Mouse (Mus musculus) thymus, postnatal 0 days (tissue): ENCODE measurements around the gene Cab39l. TPM values are rescaled to one million over a fixed set of nuclear protein-coding genes. Genes with fewer than 3 reads are reported as not detected.
"Not testable (repeated sequence)": the region's sequence is repeated elsewhere in the genome, so short reads cannot be mapped to it uniquely, and the experiment has no call there.

Source experiments
- DNase-seq: peaks from one replicate; pipeline ENCODE4 v3.0.0-alpha.2; 2015; ENCODE audit warnings: low spot score
- polyA plus RNA-seq: library from polyadenylated mRNA; unstranded; fragments of >200 nt; fragmentation: Nextera tagmentation; extraction: Ambion mirVana; gene quantifications from 2 replicates; pipeline ENCODE4 v1.2.1, GENCODE M21; 2015

Gene Cab39l
- 29.3 and 31.8 TPM in 2 replicates for polyA plus RNA-seq

DNA sequence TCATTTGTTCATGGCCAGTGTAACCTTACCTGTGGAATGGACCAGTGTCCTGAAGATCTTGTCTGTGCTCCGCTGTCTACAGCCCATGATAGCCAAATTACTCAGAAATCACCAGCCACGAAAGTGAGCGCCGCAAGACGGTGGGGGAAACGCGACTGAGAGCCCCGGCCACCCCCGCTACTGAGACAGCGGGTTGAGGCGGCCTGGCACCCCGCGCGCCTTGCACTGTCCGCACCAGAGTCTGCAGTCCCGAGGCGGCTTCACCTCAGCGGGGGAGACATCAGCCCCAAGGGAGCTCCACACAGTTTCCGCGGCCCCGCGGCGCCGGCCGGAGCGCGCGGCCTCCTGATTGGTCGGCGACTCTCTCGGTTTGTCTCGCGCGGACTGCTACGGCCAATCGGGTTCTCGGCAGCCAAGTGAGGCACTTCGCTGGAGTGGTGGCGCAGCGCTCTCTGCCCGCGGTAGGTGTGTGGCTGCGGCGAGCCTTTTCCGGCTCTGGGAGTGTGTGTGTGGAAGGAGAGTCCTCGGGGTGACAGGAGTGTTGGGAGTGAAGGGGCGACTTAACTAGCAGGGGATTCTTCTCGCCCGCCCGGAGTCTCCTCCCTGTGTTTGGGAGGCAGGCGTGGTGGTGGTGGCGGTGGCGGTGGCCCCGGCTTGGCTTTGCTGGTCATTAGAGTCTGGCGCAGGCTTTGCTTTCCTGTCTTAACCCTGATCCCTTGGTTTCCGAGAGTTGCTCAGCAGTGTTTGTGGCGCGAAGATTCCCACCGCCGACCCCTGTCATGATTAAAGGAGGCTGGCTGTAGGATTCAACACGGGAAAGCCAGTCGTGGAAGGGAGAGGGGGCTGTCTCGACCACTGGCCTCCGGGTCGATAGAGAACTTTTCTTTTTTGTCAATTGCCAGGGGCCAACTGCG is at the start of gene Cab39l, which contains the start of gene Setdb2:
Gene Cab39l (plus strand): TSS at position 415 of the 914 bp plus-strand sequence.
Gene Setdb2 (minus strand): TSS at position 327 of the 914 bp plus-strand sequence.
- DNase-seq: peak; percentile 96

DNA sequence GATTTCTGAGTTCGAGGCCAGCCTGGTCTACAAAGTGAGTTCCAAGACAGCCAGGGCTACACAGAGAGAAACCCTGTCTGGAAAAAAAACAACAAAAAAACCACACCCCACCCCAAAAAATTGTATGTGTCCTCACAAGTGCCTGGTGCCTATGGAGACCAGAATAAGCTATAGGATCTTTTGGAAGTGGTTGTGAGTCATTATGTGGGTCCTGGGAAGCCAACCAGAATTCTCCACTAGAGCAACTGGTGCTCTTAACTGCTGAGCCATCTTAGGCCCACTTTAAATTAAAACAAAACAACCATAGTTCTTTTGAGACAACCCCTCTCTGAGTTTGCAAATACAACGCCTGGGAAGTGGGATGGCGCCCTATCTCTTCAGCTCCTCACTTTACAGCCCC is 45.5 kb upstream of the Cab39l start, which contains the start of gene Phf11c:
Gene Phf11c (minus strand): TSS at position 101 of the 400 bp plus-strand sequence.
- no peak for DNase-seq

DNA sequence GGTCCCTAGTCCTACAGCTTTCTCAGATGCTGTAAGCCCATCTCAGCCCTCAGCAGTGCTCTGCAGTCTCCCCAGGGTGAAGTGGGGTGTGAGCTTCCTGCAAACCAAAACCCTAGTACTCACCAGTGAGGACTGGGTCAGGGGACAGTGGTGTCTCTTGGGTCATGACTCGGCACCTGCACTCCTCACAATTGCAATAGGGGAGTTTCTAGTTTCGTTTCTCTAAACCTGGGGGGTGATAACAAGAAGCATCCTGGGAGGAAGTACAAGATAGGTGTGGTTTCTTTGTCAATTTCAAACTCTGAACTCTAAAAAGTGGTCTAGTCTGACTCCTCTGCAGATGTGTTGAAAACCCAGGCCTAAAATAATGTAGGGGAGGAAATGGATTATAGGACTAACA is 43.8 kb upstream of the Cab39l start:
- DNase-seq: peak; percentile 47

- not testable (repeated sequence) for DNase-seq
Observed at GRCm38 (mm10) chr14:59414979-59415378, 25.8 kb upstream of the Cab39l start.

DNA sequence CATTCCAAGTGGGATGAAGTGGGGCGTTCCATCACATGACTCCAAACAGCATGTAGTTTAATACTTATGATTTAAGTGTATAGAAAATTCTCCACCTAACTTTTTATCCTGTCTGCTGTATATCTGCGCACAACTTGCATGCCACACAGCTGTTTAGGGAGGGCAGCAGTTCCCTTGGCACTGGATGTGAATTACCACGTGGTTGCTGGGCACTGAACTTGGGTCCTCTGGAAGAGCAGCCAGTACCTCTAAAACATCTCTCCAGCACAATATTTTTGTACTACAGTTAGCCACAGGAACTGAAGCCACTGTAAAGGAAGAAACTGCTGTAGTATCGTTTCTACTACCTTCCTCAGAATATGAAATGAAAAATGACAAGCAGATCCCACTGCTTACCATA is 22.6 kb upstream of the Cab39l start:
- DNase-seq: no peak

- no peak for DNase-seq
Observed at GRCm38 (mm10) chr14:59422912-59423663, 17.7 kb upstream of the Cab39l start.

DNA sequence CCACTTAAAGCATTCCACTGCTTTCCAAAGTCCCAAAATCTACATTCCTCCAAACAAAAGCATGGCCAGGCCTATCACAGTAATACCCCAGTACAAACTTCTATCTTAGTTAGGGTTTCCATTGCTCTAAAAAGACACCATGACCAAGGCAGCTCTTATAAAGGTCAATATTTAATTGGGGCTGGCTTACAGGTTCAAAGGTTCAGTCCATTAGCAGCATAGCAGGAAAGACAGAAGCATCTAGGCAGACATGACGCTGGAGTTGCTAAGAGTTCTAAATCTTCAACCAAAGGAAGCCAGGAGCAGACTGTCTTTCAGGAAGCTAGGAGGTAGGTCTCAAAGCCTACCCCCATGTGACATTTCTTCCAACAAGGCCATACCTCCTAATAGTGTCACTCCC is 10.2 kb upstream of the Cab39l start:
- no peak for DNase-seq

- DNase-seq: no peak
Observed at GRCm38 (mm10) chr14:59433902-59434301, 6.9 kb upstream of the Cab39l start.

DNA sequence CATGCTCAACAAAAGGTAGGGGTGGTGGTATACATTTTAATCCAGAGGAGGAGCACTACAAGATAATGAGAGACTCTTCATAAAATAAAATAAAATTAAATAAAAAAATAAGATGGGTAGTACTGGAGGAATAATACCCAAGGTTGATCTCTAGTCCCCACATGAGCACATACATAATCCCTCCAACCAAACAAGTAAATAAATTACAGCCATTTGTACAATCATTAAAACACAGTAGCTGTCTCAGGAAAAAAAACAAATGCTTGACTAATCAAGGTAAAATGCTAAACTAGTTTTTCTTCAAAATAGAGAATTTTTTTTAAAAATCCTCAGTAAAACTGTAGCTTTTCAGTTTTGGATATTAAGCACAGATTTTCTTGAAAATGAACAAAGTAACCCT is 5.6 kb upstream of the Cab39l start:
- no peak for DNase-seq

DNA sequence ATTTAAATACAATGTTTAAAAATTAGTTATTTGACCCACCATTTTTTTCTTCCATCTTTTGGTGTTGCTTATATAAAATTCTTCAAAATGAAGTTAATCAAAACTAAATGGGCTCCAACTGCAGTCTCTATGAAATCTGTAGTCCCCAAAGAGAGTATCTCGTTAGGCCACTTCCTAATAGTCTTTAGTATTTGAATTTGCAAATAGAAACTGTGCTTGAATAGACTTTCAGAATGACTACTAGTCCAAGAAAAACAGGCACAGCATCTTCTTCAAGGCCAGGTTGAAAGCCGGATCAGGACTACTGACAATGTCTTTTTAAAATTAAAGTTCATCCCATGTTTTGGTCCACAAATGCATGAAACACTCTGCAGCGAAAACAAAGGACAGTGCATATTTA is 3.4 kb upstream of the Cab39l start:
- no peak for DNase-seq

GRCm38 (mm10) chr14:59438505-59438904 is 2.3 kb upstream of the Cab39l start:
- DNase-seq: no peak

DNA sequence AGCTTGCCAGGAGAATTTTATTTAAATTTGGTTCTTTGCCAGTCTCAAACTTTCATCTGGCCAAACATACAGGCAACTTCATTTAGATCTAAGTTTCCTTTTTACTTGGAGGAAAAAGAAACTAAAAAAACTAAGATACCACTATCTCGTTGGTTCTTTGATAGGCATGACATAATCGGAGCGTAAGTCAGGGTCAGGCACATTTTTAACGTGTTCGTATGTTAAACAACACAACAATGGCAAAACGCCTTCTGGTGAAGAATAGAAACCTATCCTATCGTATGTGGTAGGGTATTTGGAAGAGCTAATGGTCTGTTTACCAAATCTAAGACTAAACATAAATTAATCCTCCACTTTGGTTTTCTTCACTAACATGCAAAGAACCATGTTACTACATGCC is 733 bp upstream of the Cab39l start:
- peak; percentile 21 for DNase-seq

- DNase-seq: no peak
Observed at GRCm38 (mm10) chr14:59441472-59441805, 667 bp downstream of the Cab39l start.

GRCm38 (mm10) chr14:59445421-59445820 is 4.6 kb downstream of the Cab39l start:
- no peak for DNase-seq

- DNase-seq: no peak
Observed at GRCm38 (mm10) chr14:59447981-59448380, 7.2 kb downstream of the Cab39l start.

- DNase-seq: no peak
Observed at GRCm38 (mm10) chr14:59466503-59466902, 25.7 kb downstream of the Cab39l start.

- DNase-seq: peak; percentile 15
Observed at GRCm38 (mm10) chr14:59467798-59468197, 27.0 kb downstream of the Cab39l start.

DNA sequence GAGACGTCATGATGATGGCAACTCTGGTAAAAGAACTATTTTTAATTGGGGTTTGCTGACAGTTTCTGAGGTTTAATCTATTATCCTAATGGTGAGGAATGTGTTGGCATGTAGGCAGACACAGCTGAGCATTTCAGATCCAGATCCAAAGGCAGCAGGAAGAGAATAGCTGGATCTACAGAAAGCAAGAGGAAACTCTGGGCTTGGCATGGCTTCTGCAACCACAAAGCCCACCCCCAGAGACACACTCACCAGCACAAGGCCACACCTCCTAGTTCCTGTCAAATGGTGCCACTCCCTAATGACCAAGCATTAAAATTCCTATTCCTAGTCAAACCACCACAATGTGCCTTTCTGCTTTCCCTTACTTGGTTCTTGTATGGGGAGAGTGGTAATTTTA is 30.0 kb downstream of the Cab39l start:
- no peak for DNase-seq

DNA sequence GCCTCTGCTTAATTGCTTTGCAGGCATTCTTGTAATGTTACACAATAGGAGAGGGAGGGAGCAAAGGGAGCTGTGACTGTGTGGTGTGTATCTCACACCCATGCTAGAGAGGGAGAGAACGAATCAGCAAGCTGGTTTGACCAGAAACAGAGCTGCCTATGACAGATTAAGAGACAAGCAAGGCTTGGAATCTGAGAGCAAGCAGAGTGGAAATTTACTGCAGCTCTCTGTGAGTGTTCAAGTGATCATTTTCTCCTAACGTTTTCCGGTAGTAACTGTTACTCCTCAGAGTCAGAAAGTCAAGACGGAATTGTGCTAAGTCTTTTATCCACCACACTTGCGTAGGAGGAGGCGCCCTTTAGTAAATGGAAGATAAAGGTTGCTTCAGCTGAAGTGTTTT is 37.9 kb downstream of the Cab39l start:
- no peak for DNase-seq

DNA sequence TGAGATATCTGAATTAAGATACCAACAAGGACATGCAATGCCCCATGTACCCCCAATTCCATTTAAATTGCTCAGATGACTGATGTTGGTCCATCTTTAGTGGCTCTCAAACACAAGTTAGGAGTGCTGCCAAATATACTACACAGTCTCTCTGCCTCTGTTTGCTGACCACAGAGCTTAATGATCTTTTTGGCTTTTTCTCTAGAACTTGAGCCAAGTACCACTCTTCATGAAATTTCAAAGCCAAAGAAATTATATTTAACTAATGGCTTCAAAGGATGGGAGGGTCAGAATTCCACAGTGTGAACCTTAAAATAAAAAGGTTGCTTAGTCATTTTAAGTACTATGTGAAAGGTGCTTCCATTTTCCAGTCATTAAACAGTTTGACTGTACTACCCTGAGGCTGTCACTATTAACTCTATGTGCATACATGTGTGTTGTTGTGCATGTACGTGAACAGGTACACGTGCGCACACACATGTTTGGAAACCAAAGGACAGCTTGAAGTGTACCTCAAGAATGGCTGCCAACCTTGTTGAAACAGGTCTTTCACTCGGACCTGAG is 44.6 kb downstream of the Cab39l start:
- DNase-seq: no peak

- DNase-seq: no peak
Observed at GRCm38 (mm10) chr14:59492376-59492775, 51.6 kb downstream of the Cab39l start.

DNA sequence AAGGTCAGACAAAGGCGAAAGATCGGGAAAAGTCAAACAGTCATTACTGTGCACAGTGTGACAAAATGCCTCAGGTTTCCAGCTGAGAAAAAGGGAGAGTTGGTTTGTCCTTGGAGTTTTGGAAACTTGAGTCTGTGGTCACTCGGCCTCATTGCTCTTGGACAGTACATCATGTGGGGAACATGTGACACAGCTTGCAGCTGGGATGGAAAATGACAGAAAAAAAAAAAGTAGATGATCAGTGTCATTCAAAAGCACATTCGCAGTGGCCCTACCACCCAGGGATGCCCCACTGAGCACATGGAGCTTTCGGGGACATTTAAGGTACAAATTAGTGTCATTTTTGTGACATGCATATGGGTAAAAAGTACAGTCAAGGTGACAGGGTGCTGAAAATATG is 57.2 kb downstream of the Cab39l start:
- no peak for DNase-seq
